Comparison of ENCODE assay signal across 16 mouse cellular contexts in genomic region chr5:66391771-66392170, GRCm38 (mm10).
DNase-seq lines count a peak whose midpoint lies in the region; ATAC-seq and TF ChIP-seq lines count a peak whose summit lies in the region.
"Had no signal": no experiment of that assay in that cellular context is flagged by ENCODE, and none has a peak within 500 bp of the region (broad histone marks: within the 10 kb centered on the region; RNA-seq: fewer than 3 reads in every experiment).

No protein-coding gene starts in this region.

- H3K4me2 ChIP-seq in forebrain, embryonic 15.5 days (replicated peaks): no peak overlapping the region
- no peak overlapping the region for H3K4me2 ChIP-seq in forebrain, embryonic 14.5 days (ENCODE audit: low read length)
- no peak overlapping the region for H3K4me2 ChIP-seq in kidney, embryonic 15.5 days
- H3K4me2 ChIP-seq in neural tube, embryonic 15.5 days: no peak overlapping the region
- H3K4me2 ChIP-seq: embryonic facial prominence, embryonic 13.5 days; forebrain, embryonic 13.5 days; heart, embryonic 12.5 days; hindbrain, embryonic 15.5 days had no signal

- no peak for TF ChIP-seq EP300 in heart, adult 2 months (IDR thresholded peaks at IDR 0.05; ENCODE audit: insufficient read depth, low read depth, low read length)

- H3K79me2 ChIP-seq in heart, adult 2 months (replicated peaks; ENCODE audit: control insufficient read depth, insufficient read depth, low read length): no peaks in the 10 kb centered on the region; the same call in 1 of the 2 replicates

- H3K9me3 ChIP-seq in forebrain, embryonic 15.5 days: no peaks in the 10 kb centered on the region
- no peaks in the 10 kb centered on the region for H3K9me3 ChIP-seq in forebrain, embryonic 14.5 days (replicated peaks; ENCODE audit: control insufficient read depth, low read length)
- H3K9me3 ChIP-seq in kidney, embryonic 15.5 days (replicated peaks): no peaks in the 10 kb centered on the region
- no peaks in the 10 kb centered on the region for H3K9me3 ChIP-seq in neural tube, embryonic 15.5 days (replicated peaks)
- H3K9me3 ChIP-seq: embryonic facial prominence, embryonic 13.5 days; forebrain, embryonic 13.5 days; heart, embryonic 12.5 days; hindbrain, embryonic 15.5 days had no signal

- DNase-seq in forebrain, embryonic 14.5 days (ENCODE audit: low spot score): no peak
- DNase-seq in kidney, postnatal 14 days: no peak
- peak; percentile 60 for DNase-seq in brain, embryonic 14.5 days (ENCODE audit: low read depth)
- DNase-seq in heart, adult 2 months: no peak
- DNase-seq: adrenal gland, postnatal 10 days; cerebellum, adult 18-20 months; cerebellum, adult 9-11 months; cerebellum, postnatal 36 days; gastrocnemius, postnatal 14 days had no signal

- no peak for ATAC-seq in forebrain, embryonic 15.5 days (replicated peaks)
- ATAC-seq in forebrain, embryonic 14.5 days: no peak
- ATAC-seq in kidney, embryonic 15.5 days (replicated peaks; ENCODE audit: low FRiP score): no peak
- ATAC-seq in neural tube, embryonic 15.5 days (ENCODE audit: low FRiP score): no peak
- ATAC-seq: forebrain, embryonic 13.5 days had no signal

- no peaks in the 10 kb centered on the region for H3K27me3 ChIP-seq in forebrain, embryonic 15.5 days
- no peaks in the 10 kb centered on the region for H3K27me3 ChIP-seq in forebrain, embryonic 14.5 days (replicated peaks; ENCODE audit: control insufficient read depth, insufficient read depth, low read length)
- H3K27me3 ChIP-seq in kidney, embryonic 15.5 days: no peaks in the 10 kb centered on the region
- no peaks in the 10 kb centered on the region for H3K27me3 ChIP-seq in neural tube, embryonic 15.5 days (replicated peaks)
- H3K27me3 ChIP-seq in heart, adult 2 months (ENCODE audit: control insufficient read depth, insufficient read depth, low read length): no peaks in the 10 kb centered on the region
- H3K27me3 ChIP-seq: embryonic facial prominence, embryonic 13.5 days; forebrain, embryonic 13.5 days; heart, embryonic 12.5 days; hindbrain, embryonic 15.5 days had no signal

- H3K4me3 ChIP-seq in forebrain, embryonic 15.5 days: no peak overlapping the region
- H3K4me3 ChIP-seq in forebrain, embryonic 14.5 days (ENCODE audit: low read depth, low read length): no peak overlapping the region
- H3K4me3 ChIP-seq in kidney, embryonic 15.5 days (replicated peaks): no peak overlapping the region
- H3K4me3 ChIP-seq in neural tube, embryonic 15.5 days (replicated peaks): no peak overlapping the region
- H3K4me3 ChIP-seq in heart, adult 2 months: no peak overlapping the region
- H3K4me3 ChIP-seq: embryonic facial prominence, embryonic 13.5 days; forebrain, embryonic 13.5 days; heart, embryonic 12.5 days; hindbrain, embryonic 15.5 days had no signal

- TF ChIP-seq CTCF in brain, embryonic 14.5 days (IDR thresholded peaks at IDR 0.05; ENCODE audit: borderline replicate concordance, extremely low read depth, insufficient read depth, insufficient read length): no peak
- TF ChIP-seq CTCF in heart, adult 2 months (IDR thresholded peaks at IDR 0.05): no peak

- peaks cover 34% of the 10 kb centered on the region for H3K4me1 ChIP-seq in forebrain, embryonic 15.5 days
- H3K4me1 ChIP-seq in forebrain, embryonic 14.5 days (ENCODE audit: control insufficient read depth, insufficient read depth, low read length): peaks cover 3% of the 10 kb centered on the region; the same call in 1 of the 2 replicates
- 0 out of 2 replicates have a peak, but pooled peaks cover 3% of the 10 kb centered on the region for H3K4me1 ChIP-seq in kidney, embryonic 15.5 days
- peaks cover 37% of the 10 kb centered on the region for H3K4me1 ChIP-seq in neural tube, embryonic 15.5 days
- H3K4me1 ChIP-seq in heart, adult 2 months (ENCODE audit: control insufficient read depth, insufficient read depth, low read length): peaks cover under 1% of the 10 kb centered on the region

- no peak for TF ChIP-seq POLR2A in brain, embryonic 14.5 days (IDR thresholded peaks at IDR 0.05; ENCODE audit: borderline replicate concordance, extremely low read depth, insufficient read depth, insufficient read length, poor library complexity, severe bottlenecking)
- no peak for TF ChIP-seq POLR2A in heart, adult 2 months (IDR thresholded peaks at IDR 0.05; ENCODE audit: insufficient read depth, low read depth, low read length)

- WGBS in forebrain, embryonic 15.5 days: 53% methylated on average over 11 of the region's 11 CpGs
- 61% methylated on average over 11 of the region's 11 CpGs for WGBS in forebrain, embryonic 14.5 days
- WGBS in kidney, embryonic 15.5 days: 80% methylated on average over 11 of the region's 11 CpGs
- 47% methylated on average over 11 of the region's 11 CpGs for WGBS in neural tube, embryonic 15.5 days
- WGBS in heart, adult 2 months: 88% methylated on average over 11 of the region's 11 CpGs

- no peak overlapping the region for H3K9ac ChIP-seq in forebrain, embryonic 15.5 days (replicated peaks)
- no peak overlapping the region for H3K9ac ChIP-seq in forebrain, embryonic 14.5 days (ENCODE audit: low read length)
- no peak overlapping the region for H3K9ac ChIP-seq in kidney, embryonic 15.5 days
- H3K9ac ChIP-seq in neural tube, embryonic 15.5 days (replicated peaks): no peak overlapping the region
- H3K9ac ChIP-seq in heart, adult 2 months (ENCODE audit: low read depth, low read length): no peak overlapping the region
- H3K9ac ChIP-seq: embryonic facial prominence, embryonic 13.5 days; forebrain, embryonic 13.5 days; heart, embryonic 12.5 days; hindbrain, embryonic 15.5 days had no signal

- intact Hi-C loops in heart, adult 2 months (cut with DNase I): no loop called here

- peak overlapping the region; percentile 55 for H3K27ac ChIP-seq in forebrain, embryonic 15.5 days (replicated peaks)
- H3K27ac ChIP-seq in forebrain, embryonic 14.5 days (ENCODE audit: low read depth, low read length): no peak overlapping the region
- peak overlapping the region; percentile 16; the same call in 1 of the 2 replicates for H3K27ac ChIP-seq in kidney, embryonic 15.5 days
- H3K27ac ChIP-seq in neural tube, embryonic 15.5 days (replicated peaks): peak overlapping the region; percentile 51; the same call in 1 of the 2 replicates
- H3K27ac ChIP-seq in heart, adult 2 months: no peak overlapping the region
- H3K27ac ChIP-seq: embryonic facial prominence, embryonic 13.5 days; forebrain, embryonic 13.5 days; hindbrain, embryonic 15.5 days had no signal

- H3K36me3 ChIP-seq in forebrain, embryonic 15.5 days: no peaks in the 10 kb centered on the region
- H3K36me3 ChIP-seq in forebrain, embryonic 14.5 days (ENCODE audit: control insufficient read depth, insufficient read depth, low read length): no peaks in the 10 kb centered on the region
- peaks cover 11% of the 10 kb centered on the region for H3K36me3 ChIP-seq in kidney, embryonic 15.5 days
- H3K36me3 ChIP-seq in neural tube, embryonic 15.5 days: no peaks in the 10 kb centered on the region
- peaks cover under 1% of the 10 kb centered on the region for H3K36me3 ChIP-seq in heart, adult 2 months (ENCODE audit: control insufficient read depth, insufficient read depth, low read length)
- H3K36me3 ChIP-seq: hindbrain, embryonic 15.5 days had no signal

Comparison
In these comparisons a context has a peak if more than half of its experiments do, and no peak if none do; other contexts are left out.
1. H3K27ac ChIP-seq: peak in forebrain, embryonic 15.5 days (single experiment), kidney, embryonic 15.5 days (single experiment) and neural tube, embryonic 15.5 days (single experiment); none in forebrain, embryonic 14.5 days (single experiment) and heart, adult 2 months (single experiment).